Mouse (Mus musculus): ENCODE results near the gene Ndufs5. TPM values are rescaled to one million over a fixed set of nuclear protein-coding genes. Genes with fewer than 3 reads are reported as not detected.
A peak's percentile ranks its signal among the peaks of the same experiment; 100 is the strongest.

Gene Ndufs5
- polyA plus RNA-seq, 1 experiment from 2014 or later: 378 TPM

DNA sequence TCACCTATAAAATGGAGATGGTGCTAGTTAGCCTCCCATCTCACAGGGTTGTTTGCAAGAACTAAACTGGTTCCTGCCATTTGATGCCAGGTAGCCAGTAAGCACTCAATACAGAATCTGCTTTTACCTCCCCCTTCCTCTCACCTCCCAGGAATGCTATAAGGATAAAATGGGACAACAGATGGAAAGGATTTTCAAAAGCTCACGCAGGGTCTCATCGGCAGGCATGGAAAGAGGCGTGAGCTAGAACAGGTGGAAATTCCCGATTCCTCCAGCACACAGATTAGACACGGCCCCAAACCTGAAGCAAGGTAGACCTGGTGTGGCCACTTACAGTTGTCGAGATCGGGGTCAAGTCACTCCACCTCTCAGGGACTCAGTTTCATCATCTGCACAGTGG lies 33.0 kb downstream of the Ndufs5 start:
- H3K27ac ChIP-seq: no peak overlapping the region
- H3K9me3 ChIP-seq: no peaks in the 10 kb centered on the region
- H3K27me3 ChIP-seq (ENCODE audit: insufficient read depth, poor library complexity, severe bottlenecking): peaks cover 27% of the 10 kb centered on the region
- H3K36me3 ChIP-seq: peaks cover 13% of the 10 kb centered on the region
- no peak overlapping the region for H3K4me3 ChIP-seq
- peaks cover 31% of the 10 kb centered on the region for H3K4me1 ChIP-seq (replicated peaks)
- 80% methylated on average over 7 of the region's 7 CpGs for WGBS
- no peak for DNase-seq (ENCODE audit: low spot score)

DNA sequence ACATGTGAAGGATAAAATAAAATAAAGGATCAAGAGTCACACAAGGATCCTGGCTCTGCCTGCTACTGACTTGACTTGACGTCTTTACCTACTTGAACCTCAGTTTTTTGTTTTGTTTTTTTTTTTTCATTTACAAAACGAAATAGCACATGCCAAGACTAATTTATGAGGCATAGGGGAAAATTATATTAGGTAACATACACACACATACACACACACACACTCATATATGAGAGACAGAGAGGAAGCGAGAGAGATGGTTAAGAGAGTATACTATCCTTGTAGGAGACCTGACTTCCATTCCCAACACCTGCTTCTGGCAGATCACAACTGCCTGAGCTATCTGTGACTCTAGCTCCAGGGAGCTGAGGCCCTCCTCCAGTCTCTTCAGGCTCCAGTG lies 33.7 kb downstream of the Ndufs5 start, which contains the start of gene Macf1:
Gene Macf1 (minus strand): TSS at position 101 of the 400 bp plus-strand sequence.
- 84% methylated on average over 3 of the region's 3 CpGs for WGBS
- Histone ChIP-seq H3K27me3 (ENCODE audit: insufficient read depth, poor library complexity, severe bottlenecking) (peaks cover 27% of the 10 kb centered on the region), H3K36me3 (peaks cover 13% of the 10 kb centered on the region), H3K27ac (no peak within 1 kb of the TSS), H3K9me3 (no peaks in the 10 kb centered on the region), H3K4me3 (no peak within 1 kb of the TSS), H3K4me1 (replicated peaks) (peaks cover 31% of the 10 kb centered on the region)
- no peak for DNase-seq (ENCODE audit: low spot score)

DNA sequence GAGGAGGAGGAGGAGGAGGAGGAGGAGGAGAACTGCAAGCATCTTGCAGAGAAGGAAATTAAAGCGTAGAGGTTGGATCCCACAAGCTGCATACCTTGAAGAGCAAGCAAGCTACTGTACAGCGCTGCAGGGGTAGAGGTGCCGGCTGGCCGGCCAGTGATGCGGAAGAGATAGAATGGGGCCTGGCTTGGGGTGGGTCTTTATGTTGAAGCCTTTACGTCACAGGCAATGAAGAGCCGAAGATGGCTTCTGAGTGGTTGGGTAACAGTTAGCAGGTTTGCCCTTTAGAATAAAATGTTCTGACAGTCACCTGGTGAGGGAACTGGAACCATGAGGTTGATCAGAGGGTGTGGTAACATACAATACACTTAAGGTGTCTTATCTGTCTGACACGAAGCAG lies 35.7 kb downstream of the Ndufs5 start:
- Histone ChIP-seq H3K4me3 (no peak overlapping the region), H3K27me3 (ENCODE audit: insufficient read depth, poor library complexity, severe bottlenecking) (peaks cover 27% of the 10 kb centered on the region), H3K9me3 (no peaks in the 10 kb centered on the region), H3K36me3 (peaks cover 13% of the 10 kb centered on the region), H3K4me1 (replicated peaks) (peaks cover 35% of the 10 kb centered on the region), H3K27ac (no peak overlapping the region)
- WGBS: 80% methylated on average over 8 of the region's 8 CpGs
- DNase-seq (ENCODE audit: low spot score): no peak

DNA sequence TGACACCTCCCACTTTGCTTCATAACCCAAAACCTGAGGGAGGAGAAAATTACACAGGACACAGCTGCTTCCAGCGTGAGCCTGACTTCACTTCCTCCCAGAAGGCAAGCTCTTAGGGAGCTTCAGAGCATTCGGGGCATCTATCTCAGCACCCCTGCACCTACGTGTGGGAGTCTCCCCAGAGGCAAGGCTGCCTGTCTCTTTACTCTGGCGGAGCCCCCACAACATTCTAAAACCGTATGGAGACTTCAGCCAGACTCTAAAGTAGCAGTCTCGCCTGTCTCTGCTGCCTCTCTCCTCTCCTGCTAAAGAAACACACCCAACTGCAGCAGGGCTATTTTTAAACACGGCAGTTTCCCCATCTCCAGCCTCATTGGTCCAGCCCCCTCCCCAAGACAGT lies 37.0 kb downstream of the Ndufs5 start:
- H3K4me3 ChIP-seq: no peak overlapping the region
- H3K4me1 ChIP-seq (replicated peaks): peaks cover 36% of the 10 kb centered on the region
- H3K27ac ChIP-seq: no peak overlapping the region
- H3K36me3 ChIP-seq: peaks cover 13% of the 10 kb centered on the region
- H3K27me3 ChIP-seq (ENCODE audit: insufficient read depth, poor library complexity, severe bottlenecking): peaks cover 20% of the 10 kb centered on the region
- 61% methylated on average over 7 of the region's 7 CpGs for WGBS
- no peaks in the 10 kb centered on the region for H3K9me3 ChIP-seq
- DNase-seq (ENCODE audit: low spot score): no peak

DNA sequence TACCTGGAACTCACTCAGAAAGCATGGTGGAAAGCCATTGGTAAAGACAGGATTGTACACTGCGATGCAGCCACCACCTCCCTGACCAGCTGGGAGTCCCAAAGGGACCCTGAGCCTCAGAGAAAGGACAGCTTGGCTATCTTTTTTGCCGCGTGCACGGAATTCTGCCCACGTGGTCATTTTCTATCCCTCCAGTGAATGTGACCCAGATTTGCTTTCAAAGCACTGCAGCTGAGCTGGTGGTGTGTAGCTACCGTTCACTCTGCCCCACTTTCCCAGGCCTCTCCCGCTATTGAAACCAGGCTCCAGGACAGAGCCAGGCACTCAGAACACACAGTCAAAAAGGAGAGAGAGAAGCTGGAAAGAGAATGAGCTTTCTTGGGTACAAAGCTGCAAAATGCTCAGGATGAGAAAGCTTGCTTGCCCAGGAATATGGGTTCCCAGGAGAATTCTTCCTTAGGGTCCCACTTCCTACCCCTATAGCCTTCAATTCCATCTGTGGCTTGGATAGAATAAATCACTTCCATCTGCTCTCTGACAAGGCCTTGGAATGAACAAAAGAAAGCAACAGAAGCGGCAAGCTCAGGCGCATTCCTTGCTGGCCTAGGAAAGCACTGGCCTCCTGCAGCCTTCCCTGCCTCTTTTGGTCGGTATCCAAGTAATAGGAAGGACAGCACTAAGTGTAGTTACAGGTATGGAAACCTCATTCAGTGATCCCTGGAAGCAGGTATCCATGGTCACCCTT lies 40.8 kb downstream of the Ndufs5 start:
- peak overlapping the region; percentile 75 for H3K27ac ChIP-seq
- WGBS: 32% methylated on average over 10 of the region's 10 CpGs
- H3K4me1 ChIP-seq (replicated peaks): peaks cover 29% of the 10 kb centered on the region
- H3K36me3 ChIP-seq: peaks cover 9% of the 10 kb centered on the region
- no peaks in the 10 kb centered on the region for H3K27me3 ChIP-seq (ENCODE audit: insufficient read depth, poor library complexity, severe bottlenecking)
- DNase-seq (ENCODE audit: low spot score): no peak
- H3K9me3 ChIP-seq: no peaks in the 10 kb centered on the region
- H3K4me3 ChIP-seq: no peak overlapping the region

DNA sequence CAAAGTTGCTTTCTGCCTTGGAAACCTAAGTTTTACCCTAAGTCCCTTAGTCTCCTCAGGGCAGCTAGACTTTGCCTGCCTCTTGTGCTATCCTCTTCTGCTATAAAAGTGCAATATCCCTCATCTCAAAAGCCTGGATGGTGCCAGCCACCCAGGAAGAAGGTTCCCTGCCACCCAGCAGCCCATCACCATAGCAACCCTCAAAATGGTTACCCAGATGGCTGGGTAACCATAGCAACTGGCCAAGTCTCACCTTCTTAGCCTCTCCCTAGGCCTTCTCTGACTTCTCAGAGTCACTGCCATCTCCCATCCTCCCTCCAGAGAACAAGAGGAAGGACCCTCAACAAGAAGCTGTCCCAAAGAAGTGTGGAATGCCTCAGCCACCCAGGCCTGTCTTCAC lies 47.4 kb downstream of the Ndufs5 start:
- DNase-seq (ENCODE audit: low spot score): no peak
- H3K27ac ChIP-seq: no peak overlapping the region; the same call in 1 of the 2 replicates
- H3K27me3 ChIP-seq (ENCODE audit: insufficient read depth, poor library complexity, severe bottlenecking): no peaks in the 10 kb centered on the region
- H3K9me3 ChIP-seq: no peaks in the 10 kb centered on the region
- peaks cover 40% of the 10 kb centered on the region for H3K4me1 ChIP-seq (replicated peaks)
- peaks cover 14% of the 10 kb centered on the region; the same call in 1 of the 2 replicates for H3K36me3 ChIP-seq
- H3K4me3 ChIP-seq: no peak overlapping the region

DNA sequence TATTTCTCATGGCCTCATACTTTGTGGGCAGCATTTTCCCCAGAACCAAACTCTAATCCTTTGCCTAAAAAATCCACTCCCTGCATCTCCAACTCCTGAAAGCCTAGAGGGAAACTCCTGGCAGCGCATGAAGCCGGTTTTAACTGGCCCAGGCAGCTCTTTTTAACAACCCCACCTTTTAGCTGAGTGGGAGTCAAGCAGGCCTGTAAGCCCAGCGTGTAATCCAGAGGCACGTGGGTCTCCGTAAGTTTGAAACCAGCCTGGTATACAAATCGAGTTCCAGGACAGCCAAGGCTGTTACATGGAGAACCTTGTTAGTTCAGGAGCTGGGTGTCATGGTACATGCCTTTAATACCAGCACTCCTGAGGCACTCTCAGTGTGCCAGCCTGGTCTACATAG lies 48.3 kb downstream of the Ndufs5 start:
- Histone ChIP-seq H3K27me3 (ENCODE audit: insufficient read depth, poor library complexity, severe bottlenecking) (no peaks in the 10 kb centered on the region), H3K27ac (no peak overlapping the region), H3K36me3 (peaks cover 14% of the 10 kb centered on the region; the same call in 1 of the 2 replicates), H3K9me3 (no peaks in the 10 kb centered on the region), H3K4me1 (replicated peaks) (peaks cover 48% of the 10 kb centered on the region), H3K4me3 (no peak overlapping the region)
- WGBS: 80% methylated on average over 6 of the region's 6 CpGs
- DNase-seq (ENCODE audit: low spot score): no peak

DNA sequence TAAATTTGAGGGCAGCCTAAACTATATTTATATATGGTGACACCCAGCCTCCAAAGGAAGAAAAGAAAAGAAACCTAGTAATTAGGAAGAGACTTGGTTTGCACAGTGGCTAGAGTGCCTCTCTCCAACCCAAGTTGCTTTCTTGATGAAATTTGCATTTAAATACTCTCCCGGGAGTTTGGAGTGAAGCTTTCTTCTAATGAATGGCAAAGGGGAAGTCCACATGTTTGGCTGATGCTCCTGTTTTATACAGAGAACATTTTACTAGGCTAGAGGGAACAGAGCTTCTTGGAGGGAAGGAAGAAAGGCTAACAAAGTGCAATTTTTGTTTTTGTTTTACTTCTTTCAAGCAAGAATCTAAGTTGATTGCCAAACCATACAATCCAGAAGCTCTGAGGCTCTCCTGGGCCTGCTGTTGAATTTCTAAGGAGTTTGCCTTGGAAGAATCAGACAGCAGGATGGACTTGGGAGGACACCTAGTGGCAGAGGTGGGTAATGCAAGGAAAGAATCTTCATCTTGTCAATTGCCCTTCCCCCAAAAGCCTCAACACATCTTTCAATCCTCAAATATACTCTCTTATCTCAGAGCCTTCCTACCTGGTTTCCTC lies 50.6 kb downstream of the Ndufs5 start:
- WGBS: 32% methylated on average over 1 of the region's 1 CpGs
- H3K4me3 ChIP-seq: no peak overlapping the region
- H3K4me1 ChIP-seq (replicated peaks): peaks cover 61% of the 10 kb centered on the region
- H3K9me3 ChIP-seq: no peaks in the 10 kb centered on the region
- no peaks in the 10 kb centered on the region for H3K27me3 ChIP-seq (ENCODE audit: insufficient read depth, poor library complexity, severe bottlenecking)
- DNase-seq (ENCODE audit: low spot score): peak; percentile 79
- peak overlapping the region; percentile 57 for H3K27ac ChIP-seq
- H3K36me3 ChIP-seq: 0 out of 2 replicates have a peak, but pooled peaks cover 6% of the 10 kb centered on the region

DNA sequence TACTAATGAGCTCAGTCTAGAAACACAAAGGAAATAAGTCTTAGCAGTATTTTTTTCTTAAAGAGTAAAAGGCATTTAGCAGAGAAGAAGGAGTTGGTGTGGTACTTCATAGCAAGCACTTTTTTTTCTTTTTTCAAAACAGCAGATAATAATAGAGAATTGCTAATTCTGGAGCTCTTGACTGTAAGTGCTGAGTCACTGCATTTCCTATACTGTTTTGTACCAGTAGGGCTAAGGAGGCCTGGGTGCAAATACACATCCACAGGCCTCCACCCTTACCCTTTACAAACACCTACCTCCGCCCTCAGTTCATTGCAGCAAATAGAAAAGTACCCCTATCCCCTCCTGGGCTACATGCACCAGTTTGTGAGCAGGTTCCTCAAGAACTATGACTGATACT lies 51.5 kb downstream of the Ndufs5 start:
- Histone ChIP-seq H3K4me1 (replicated peaks) (peaks cover 68% of the 10 kb centered on the region), H3K27me3 (ENCODE audit: insufficient read depth, poor library complexity, severe bottlenecking) (no peaks in the 10 kb centered on the region), H3K27ac (peak overlapping the region; percentile 100), H3K36me3 (0 out of 2 replicates have a peak, but pooled peaks cover 5% of the 10 kb centered on the region), H3K4me3 (peak overlapping the region; percentile 93; the same call in 1 of the 2 replicates), H3K9me3 (no peaks in the 10 kb centered on the region)
- WGBS: 72% methylated on average over 1 of the region's 1 CpGs
- DNase-seq (ENCODE audit: low spot score): no peak

DNA sequence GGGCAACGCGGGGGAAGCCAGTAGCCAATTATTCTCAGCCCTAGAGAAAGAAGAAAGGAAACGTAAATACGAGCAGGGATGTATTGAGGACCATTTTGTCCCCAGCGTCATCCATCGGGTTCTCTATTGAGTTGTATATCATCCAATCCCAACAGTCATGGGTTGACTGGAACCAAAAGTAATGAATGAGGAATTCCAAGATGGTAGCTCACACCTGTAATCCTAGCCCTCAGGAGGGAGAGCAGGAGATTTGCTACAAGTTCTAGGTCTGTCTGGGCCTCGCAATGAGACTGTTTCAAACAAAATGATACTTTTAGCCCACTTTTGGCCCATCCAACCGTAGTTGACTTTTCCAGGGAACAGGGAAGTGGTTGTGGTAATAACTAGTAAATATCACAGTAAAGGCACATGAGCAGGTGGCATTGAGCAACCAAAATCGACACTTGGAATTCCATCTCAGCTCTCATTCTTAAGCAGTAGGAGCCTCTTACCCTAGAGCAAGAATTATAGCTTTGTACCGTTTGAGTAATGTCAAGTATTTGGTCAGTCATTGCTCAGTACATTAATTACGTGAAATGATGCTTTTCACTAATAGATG lies 52.2 kb downstream of the Ndufs5 start:
- no peak for DNase-seq (ENCODE audit: low spot score)
- H3K27ac ChIP-seq: peak overlapping the region; percentile 100
- peak overlapping the region; percentile 93 for H3K4me3 ChIP-seq
- H3K4me1 ChIP-seq (replicated peaks): peaks cover 66% of the 10 kb centered on the region
- 37% methylated on average over 11 of the region's 11 CpGs for WGBS
- H3K9me3 ChIP-seq: no peaks in the 10 kb centered on the region
- no peaks in the 10 kb centered on the region for H3K27me3 ChIP-seq (ENCODE audit: insufficient read depth, poor library complexity, severe bottlenecking)
- 0 out of 2 replicates have a peak, but pooled peaks cover 2% of the 10 kb centered on the region for H3K36me3 ChIP-seq

DNA sequence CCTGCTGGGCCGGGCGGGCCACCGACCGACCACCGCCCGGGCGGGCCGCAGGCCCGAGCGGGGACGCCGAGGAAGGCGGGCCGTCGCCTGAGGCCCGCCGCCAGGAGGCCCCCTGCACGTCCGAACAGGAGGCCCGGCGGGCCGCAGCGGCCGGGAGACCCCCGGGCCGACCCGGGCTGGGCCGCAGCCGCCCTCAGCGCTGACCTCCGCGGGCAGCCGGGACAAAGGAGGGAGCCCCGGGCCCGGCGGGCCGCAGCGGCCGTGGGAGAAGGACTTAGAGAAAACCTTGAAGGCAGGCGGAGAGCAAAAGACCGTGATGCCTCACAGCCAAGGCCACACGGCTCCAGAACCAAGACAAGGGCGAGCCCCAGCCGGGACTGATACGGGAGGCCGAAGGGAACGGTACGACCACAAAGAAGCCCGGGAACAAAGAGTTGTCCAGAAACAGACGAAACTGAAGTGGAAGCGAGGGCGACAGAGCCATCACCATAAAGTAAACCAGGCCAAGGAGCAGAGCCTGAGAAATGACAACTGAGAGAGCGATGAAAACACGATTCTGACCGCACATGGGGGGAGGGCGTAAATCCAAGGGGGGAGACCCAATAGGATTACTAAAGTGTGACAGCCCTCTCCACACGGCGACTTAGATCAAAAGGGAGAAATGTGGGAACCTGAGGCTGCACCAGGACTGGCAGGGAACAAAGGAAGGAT lies 52.9 kb downstream of the Ndufs5 start:
- peaks cover 9% of the 10 kb centered on the region; the same call in 1 of the 2 replicates for H3K36me3 ChIP-seq
- peak overlapping the region; percentile 93 for H3K4me3 ChIP-seq
- under 1% methylated on average over 58 of the region's 58 CpGs for WGBS
- peaks cover 60% of the 10 kb centered on the region for H3K4me1 ChIP-seq (replicated peaks)
- peak; percentile 78 for DNase-seq (ENCODE audit: low spot score)
- no peaks in the 10 kb centered on the region for H3K27me3 ChIP-seq (ENCODE audit: insufficient read depth, poor library complexity, severe bottlenecking)
- H3K27ac ChIP-seq: peak overlapping the region; percentile 100
- no peaks in the 10 kb centered on the region for H3K9me3 ChIP-seq

DNA sequence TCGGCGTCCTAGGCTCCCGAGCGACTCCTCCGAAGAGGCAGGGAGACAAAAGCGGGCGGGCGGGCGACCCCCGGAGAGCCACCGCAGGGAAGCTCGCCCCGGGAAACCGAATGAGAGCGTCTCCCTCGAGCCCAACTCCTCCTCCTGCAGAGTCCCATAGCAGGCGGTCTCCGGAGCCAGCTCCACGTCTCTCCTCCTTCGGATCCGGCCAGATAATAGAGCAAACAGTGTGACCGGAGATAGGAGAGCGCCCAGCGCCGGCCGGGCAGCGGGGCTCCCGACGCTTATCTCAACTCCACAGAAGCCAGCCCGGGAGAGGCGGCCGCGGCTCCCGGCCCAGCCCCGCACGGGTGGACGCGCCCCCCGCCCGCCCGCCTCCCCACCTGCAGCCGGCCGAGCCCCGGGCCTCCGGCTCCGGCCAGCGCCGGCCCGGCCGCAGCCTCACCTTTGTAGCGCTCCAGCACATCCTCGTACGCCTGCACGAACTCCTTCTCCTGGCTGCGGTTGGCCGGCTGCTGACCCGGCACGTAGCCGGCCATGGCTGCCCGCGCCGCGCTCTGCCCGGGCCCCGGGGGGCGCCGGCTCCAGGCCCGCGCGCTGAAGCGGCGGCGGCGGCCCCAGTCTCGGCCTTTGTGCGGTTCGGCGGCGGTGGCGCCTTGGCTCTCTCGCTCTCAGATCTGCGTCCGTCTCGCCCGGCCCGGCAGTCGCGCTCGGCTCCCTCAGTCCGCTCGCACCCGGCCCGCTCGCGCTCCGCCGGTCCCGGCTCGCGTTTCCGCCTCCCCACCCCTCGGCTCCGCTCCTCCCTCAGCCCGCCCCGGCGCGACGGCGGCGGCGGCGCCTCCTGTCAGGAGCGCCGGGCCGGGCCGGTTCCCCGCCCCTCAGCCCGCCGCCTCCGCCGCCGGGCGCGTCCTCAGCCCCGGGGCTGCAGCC lies 53.7 kb downstream of the Ndufs5 start:
- H3K4me1 ChIP-seq (replicated peaks): peaks cover 58% of the 10 kb centered on the region
- WGBS: under 1% methylated on average over 125 of the region's 125 CpGs

More for the DNA sequence above, 53.7 kb downstream of the Ndufs5 start:
- no peaks in the 10 kb centered on the region for H3K9me3 ChIP-seq
- DNase-seq (ENCODE audit: low spot score): peak; percentile 70
- H3K4me3 ChIP-seq: peak overlapping the region; percentile 93
- peak overlapping the region; percentile 100 for H3K27ac ChIP-seq
- no peaks in the 10 kb centered on the region for H3K27me3 ChIP-seq (ENCODE audit: insufficient read depth, poor library complexity, severe bottlenecking)
- H3K36me3 ChIP-seq: peaks cover 14% of the 10 kb centered on the region; the same call in 1 of the 2 replicates
